Mouse (Mus musculus) heart, embryonic 12.5 days (tissue): ENCODE measurements around the gene Erv3. TPM values are rescaled to one million over a fixed set of nuclear protein-coding genes. Genes with fewer than 3 reads are reported as not detected.

ENCODE experiments used
- ATAC-seq: fragments of 200-750 bp; cut with Nextera tagmentation; 2 replicates; pipeline ENCODE4 v1.8.0; 2017; ENCODE audit warnings: moderate TSS enrichment, moderate library complexity; ENCODE audit not compliant: insufficient number of reproducible peaks, low FRiP score
- H3K27ac ChIP-seq: fragments of 300-500 bp; sonication (generic); 2 replicates; pipeline ENCODE4 v1.5.1; 2016; ENCODE audit warnings: mild to moderate bottlenecking, moderate library complexity; ENCODE audit not compliant: poor library complexity, severe bottlenecking
- H3K27me3 ChIP-seq: fragments of 300-500 bp; sonication (generic); replicated peaks from 2 replicates; pipeline ENCODE4 v1.6.1; 2016; ENCODE audit warnings: mild to moderate bottlenecking, moderate library complexity
- H3K36me3 ChIP-seq: fragments of 300-500 bp; sonication (generic); 2 replicates; pipeline ENCODE4 v1.6.1; 2016; ENCODE audit warnings: mild to moderate bottlenecking, moderate library complexity
- H3K4me1 ChIP-seq: fragments of 300-500 bp; sonication (generic); replicated peaks from 2 replicates; pipeline ENCODE4 v1.6.1; 2016; ENCODE audit warnings: mild to moderate bottlenecking
- H3K4me2 ChIP-seq: fragments of 300-500 bp; sonication (generic); 2 replicates; pipeline ENCODE4 v1.6.1; 2016; ENCODE audit warnings: mild to moderate bottlenecking, moderate library complexity
- H3K4me3 ChIP-seq: fragments of 300-500 bp; sonication (generic); 2 replicates; pipeline ENCODE4 v1.5.1; 2016; ENCODE audit warnings: mild to moderate bottlenecking
- H3K9ac ChIP-seq: fragments of 300-500 bp; sonication (generic); 2 replicates; pipeline ENCODE4 v1.6.1; 2016; ENCODE audit warnings: mild to moderate bottlenecking, moderate library complexity
- H3K9me3 ChIP-seq: fragments of 300-500 bp; sonication (generic); replicated peaks from 2 replicates; pipeline ENCODE4 v1.6.1; 2016; ENCODE audit warnings: mild to moderate bottlenecking, moderate library complexity
- WGBS: fragments of 180-500 bp; shearing (Covaris S2); methylation state at CpG from one replicate; pipeline ENCODE4 v1.1.7; 2016; 5-methylcytosine and 5-hydroxymethylcytosine counted together
- polyA plus RNA-seq: library from polyadenylated mRNA; unstranded; fragments of >200 nt; fragmentation: Nextera tagmentation; extraction: Ambion mirVana; gene quantifications from 2 replicates; pipeline ENCODE4 v1.2.1, GENCODE M21; 2016

The Erv3 gene
- polyA plus RNA-seq, 1 experiment from 2014 or later = not detected

- H3K27me3 ChIP-seq = no peaks in the 10 kb centered on the region
- H3K4me1 ChIP-seq = peaks cover 20% of the 10 kb centered on the region
- H3K36me3 ChIP-seq = no peaks in the 10 kb centered on the region
- H3K9me3 ChIP-seq = no peaks in the 10 kb centered on the region
- 36% methylated on average over 2 of the region's 2 CpGs for WGBS
- no peak overlapping the region for H3K4me3 ChIP-seq
- no peak overlapping the region for H3K9ac ChIP-seq
- H3K4me2 ChIP-seq = no peak overlapping the region
- no peak for ATAC-seq
- 0 out of 2 replicates have a peak overlapping the region, but pooled peaks have one; percentile 6 for H3K27ac ChIP-seq
These were observed 35.6 kb upstream of the Erv3 start for GRCm38 (mm10) chr2:131895106-131895505.

GRCm38 (mm10) chr2:131892534-131892933 is 33.0 kb upstream of the Erv3 start:
- Histone ChIP-seq H3K4me2 (no peak overlapping the region), H3K27ac (no peak overlapping the region), H3K27me3 (no peaks in the 10 kb centered on the region), H3K4me3 (no peak overlapping the region), H3K4me1 (peaks cover 26% of the 10 kb centered on the region), H3K9me3 (no peaks in the 10 kb centered on the region), H3K36me3 (no peaks in the 10 kb centered on the region), H3K9ac (no peak overlapping the region)
- ATAC-seq = no peak
- 63% methylated on average over 5 of the region's 5 CpGs for WGBS

GRCm38 (mm10) chr2:131888233-131888632 is 28.7 kb upstream of the Erv3 start:
- ATAC-seq = no peak
- 61% methylated on average over 7 of the region's 7 CpGs for WGBS

GRCm38 (mm10) chr2:131886503-131887160 is 27.1 kb upstream of the Erv3 start:
- Histone ChIP-seq H3K9me3 (no peaks in the 10 kb centered on the region), H3K4me2 (no peak overlapping the region), H3K27me3 (no peaks in the 10 kb centered on the region), H3K27ac (no peak overlapping the region), H3K9ac (no peak overlapping the region), H3K36me3 (no peaks in the 10 kb centered on the region), H3K4me1 (peaks cover 24% of the 10 kb centered on the region), H3K4me3 (no peak overlapping the region)
- WGBS = 73% methylated on average over 6 of the region's 6 CpGs
- no peak for ATAC-seq

More at GRCm38 (mm10) chr2:131888233-131888632, 28.7 kb upstream of the Erv3 start:
- Histone ChIP-seq H3K9ac (no peak overlapping the region), H3K9me3 (no peaks in the 10 kb centered on the region), H3K4me1 (peaks cover 29% of the 10 kb centered on the region), H3K36me3 (no peaks in the 10 kb centered on the region), H3K4me2 (no peak overlapping the region), H3K4me3 (no peak overlapping the region), H3K27me3 (no peaks in the 10 kb centered on the region), H3K27ac (no peak overlapping the region)

GRCm38 (mm10) chr2:131883136-131883535 is 23.6 kb upstream of the Erv3 start:
- Histone ChIP-seq H3K9me3 (no peaks in the 10 kb centered on the region), H3K9ac (no peak overlapping the region), H3K36me3 (no peaks in the 10 kb centered on the region), H3K4me2 (no peak overlapping the region), H3K4me3 (no peak overlapping the region), H3K27me3 (no peaks in the 10 kb centered on the region), H3K27ac (no peak overlapping the region), H3K4me1 (peaks cover 8% of the 10 kb centered on the region)
- 40% methylated on average over 2 of the region's 2 CpGs for WGBS
- no peak for ATAC-seq

- H3K4me2 ChIP-seq = no peak overlapping the region
- WGBS = 69% methylated on average over 4 of the region's 4 CpGs
These were observed 22.2 kb upstream of the Erv3 start for GRCm38 (mm10) chr2:131881766-131882165.

GRCm38 (mm10) chr2:131876551-131877265 is 17.2 kb upstream of the Erv3 start:
- ATAC-seq = no peak

More at GRCm38 (mm10) chr2:131881766-131882165, 22.2 kb upstream of the Erv3 start:
- H3K27ac ChIP-seq = no peak overlapping the region
- peaks cover 8% of the 10 kb centered on the region for H3K4me1 ChIP-seq
- H3K9me3 ChIP-seq = no peaks in the 10 kb centered on the region
- no peak overlapping the region for H3K4me3 ChIP-seq
- no peak for ATAC-seq
- H3K36me3 ChIP-seq = no peaks in the 10 kb centered on the region
- H3K27me3 ChIP-seq = no peaks in the 10 kb centered on the region
- H3K9ac ChIP-seq = no peak overlapping the region

GRCm38 (mm10) chr2:131873376-131873775 is 13.8 kb upstream of the Erv3 start:
- Histone ChIP-seq H3K36me3 (no peaks in the 10 kb centered on the region), H3K27ac (no peak overlapping the region), H3K4me2 (no peak overlapping the region), H3K9ac (no peak overlapping the region), H3K9me3 (peaks cover 4% of the 10 kb centered on the region), H3K4me3 (no peak overlapping the region), H3K4me1 (no peaks in the 10 kb centered on the region), H3K27me3 (no peaks in the 10 kb centered on the region)
- no peak for ATAC-seq
- 72% methylated on average over 1 of the region's 1 CpGs for WGBS

More at GRCm38 (mm10) chr2:131876551-131877265, 17.2 kb upstream of the Erv3 start:
- no peaks in the 10 kb centered on the region for H3K4me1 ChIP-seq
- H3K4me2 ChIP-seq = no peak overlapping the region
- H3K9ac ChIP-seq = no peak overlapping the region
- 85% methylated on average over 7 of the region's 7 CpGs for WGBS
- H3K4me3 ChIP-seq = no peak overlapping the region
- no peak overlapping the region for H3K27ac ChIP-seq
- H3K36me3 ChIP-seq = no peaks in the 10 kb centered on the region
- H3K9me3 ChIP-seq = peaks cover 4% of the 10 kb centered on the region
- H3K27me3 ChIP-seq = no peaks in the 10 kb centered on the region

- no peak for ATAC-seq
- Histone ChIP-seq H3K9ac (no peak overlapping the region), H3K4me3 (no peak overlapping the region), H3K27me3 (no peaks in the 10 kb centered on the region), H3K4me1 (no peaks in the 10 kb centered on the region), H3K36me3 (no peaks in the 10 kb centered on the region), H3K4me2 (no peak overlapping the region), H3K27ac (no peak overlapping the region), H3K9me3 (peaks cover 4% of the 10 kb centered on the region)
- WGBS = 71% methylated on average over 5 of the region's 5 CpGs
These were observed 9.4 kb upstream of the Erv3 start for GRCm38 (mm10) chr2:131868983-131869382.

GRCm38 (mm10) chr2:131866676-131867075 is 7.1 kb upstream of the Erv3 start:
- H3K27me3 ChIP-seq = no peaks in the 10 kb centered on the region
- no peaks in the 10 kb centered on the region for H3K4me1 ChIP-seq
- H3K36me3 ChIP-seq = no peaks in the 10 kb centered on the region
- no peak for ATAC-seq
- H3K9ac ChIP-seq = no peak overlapping the region
- H3K4me3 ChIP-seq = no peak overlapping the region
- no peaks in the 10 kb centered on the region for H3K9me3 ChIP-seq
- no peak overlapping the region for H3K27ac ChIP-seq
- H3K4me2 ChIP-seq = no peak overlapping the region

- Histone ChIP-seq H3K4me3 (no peak overlapping the region), H3K36me3 (no peaks in the 10 kb centered on the region), H3K9me3 (peaks cover 3% of the 10 kb centered on the region), H3K27me3 (no peaks in the 10 kb centered on the region), H3K27ac (no peak overlapping the region), H3K4me2 (no peak overlapping the region), H3K9ac (no peak overlapping the region), H3K4me1 (no peaks in the 10 kb centered on the region)
- ATAC-seq = no peak
- 69% methylated on average over 2 of the region's 2 CpGs for WGBS
These were observed 4.8 kb upstream of the Erv3 start for GRCm38 (mm10) chr2:131864262-131864796.
